Mouse (Mus musculus): ENCODE results near the gene Atpif1.

The Atpif1 gene

DNA sequence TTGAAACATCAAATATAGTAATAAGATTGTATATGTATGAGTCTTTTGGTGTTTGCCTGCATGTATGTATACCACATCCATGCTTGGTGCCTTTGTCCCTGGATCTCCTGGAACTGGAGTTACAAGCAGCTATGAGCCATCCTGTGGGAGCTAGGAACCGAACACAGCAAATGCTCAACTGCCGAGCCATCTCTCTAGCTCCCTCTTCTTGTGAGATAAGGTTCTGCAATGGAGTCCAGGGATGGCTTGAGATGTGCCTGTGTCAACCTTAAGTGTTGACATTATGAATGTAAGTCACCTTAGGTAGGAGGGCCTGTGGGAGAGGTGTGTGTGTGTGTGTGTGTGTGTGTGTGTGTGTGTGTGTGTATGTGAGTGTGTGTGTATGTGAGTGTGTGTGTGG is 6.8 kb downstream of the Atpif1 start:
- DNase-seq, result no peak

DNA sequence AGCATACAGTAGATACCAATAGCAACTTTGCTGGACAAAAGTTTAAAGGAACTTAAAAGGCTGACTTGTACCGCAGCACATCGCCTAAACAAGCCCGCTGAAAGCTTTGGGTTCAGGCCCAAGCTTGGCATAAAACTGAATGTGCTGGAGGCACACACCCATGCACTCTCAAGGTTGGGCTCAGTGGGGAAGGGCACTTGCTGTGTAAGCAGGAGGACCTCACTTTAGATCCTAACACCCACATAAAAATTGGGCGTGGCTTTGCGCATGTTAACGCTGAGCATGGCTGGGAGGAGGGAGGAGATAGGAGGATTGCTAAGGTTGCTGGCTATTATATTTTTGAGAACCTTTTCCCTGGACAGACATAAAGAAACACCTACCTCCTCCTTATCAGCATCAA is 8.7 kb downstream of the Atpif1 start:
- no peak for DNase-seq

DNA sequence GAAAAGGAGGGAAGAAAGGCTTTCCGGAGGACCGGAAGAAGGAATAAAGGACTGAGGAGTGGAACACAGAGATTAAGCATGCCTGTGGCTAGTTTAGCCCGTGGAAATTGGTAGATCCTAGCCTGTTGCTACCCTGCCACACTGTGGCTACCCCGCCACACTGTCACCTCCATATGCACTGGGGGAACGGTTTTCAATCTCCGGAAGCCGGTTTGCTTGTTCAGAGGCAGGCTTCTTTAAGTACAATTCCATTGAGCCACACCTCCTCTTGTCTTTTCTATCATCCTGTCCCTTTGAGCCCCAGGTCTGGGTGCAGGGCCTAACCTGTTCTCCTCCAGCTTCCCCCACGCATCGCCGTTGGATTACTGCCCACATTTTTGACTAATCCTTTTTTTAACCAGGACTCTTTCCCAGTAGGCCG is 9.1 kb downstream of the Atpif1 start:
- no peak for DNase-seq

DNA sequence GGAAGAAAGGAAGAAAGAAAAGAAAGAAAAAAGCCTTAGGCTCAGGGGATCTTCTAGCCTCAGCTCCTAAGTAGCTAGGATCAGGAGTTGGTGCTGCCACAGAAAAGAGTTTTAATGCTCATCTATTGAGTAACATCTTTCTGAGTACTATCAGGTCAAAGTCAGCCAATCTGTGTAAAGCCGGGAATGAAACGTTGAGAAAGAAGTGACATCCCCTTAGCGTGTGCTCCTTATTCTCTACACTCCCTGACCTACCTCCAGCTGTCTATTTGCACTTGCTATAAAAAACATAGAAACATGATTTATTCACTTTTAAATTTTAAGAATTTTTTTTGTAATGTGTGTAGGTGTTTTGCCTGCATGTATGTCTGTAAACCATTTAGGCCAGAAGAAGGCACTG is 14.3 kb downstream of the Atpif1 start:
- no peak for DNase-seq

DNA sequence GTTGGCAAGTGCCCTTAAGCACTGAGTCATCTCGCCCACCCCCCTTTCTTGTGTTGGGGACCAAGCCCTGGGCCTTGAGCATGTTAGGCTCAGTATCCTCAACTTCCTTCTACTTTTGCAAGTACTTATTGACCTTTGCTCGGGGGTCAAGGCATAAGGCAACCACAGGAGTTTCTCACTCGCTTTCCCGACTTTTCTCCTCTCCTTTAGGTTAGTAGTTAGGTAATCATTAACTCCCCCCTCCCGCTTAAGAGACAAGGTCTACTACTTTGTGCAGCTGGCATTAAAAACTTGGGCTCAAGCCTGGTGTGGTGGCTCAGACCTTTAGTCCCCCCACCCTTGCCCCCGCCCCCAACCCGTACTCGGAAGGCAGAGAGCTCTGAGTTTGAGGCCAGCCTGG is 15.4 kb downstream of the Atpif1 start:
- no peak for DNase-seq

DNA sequence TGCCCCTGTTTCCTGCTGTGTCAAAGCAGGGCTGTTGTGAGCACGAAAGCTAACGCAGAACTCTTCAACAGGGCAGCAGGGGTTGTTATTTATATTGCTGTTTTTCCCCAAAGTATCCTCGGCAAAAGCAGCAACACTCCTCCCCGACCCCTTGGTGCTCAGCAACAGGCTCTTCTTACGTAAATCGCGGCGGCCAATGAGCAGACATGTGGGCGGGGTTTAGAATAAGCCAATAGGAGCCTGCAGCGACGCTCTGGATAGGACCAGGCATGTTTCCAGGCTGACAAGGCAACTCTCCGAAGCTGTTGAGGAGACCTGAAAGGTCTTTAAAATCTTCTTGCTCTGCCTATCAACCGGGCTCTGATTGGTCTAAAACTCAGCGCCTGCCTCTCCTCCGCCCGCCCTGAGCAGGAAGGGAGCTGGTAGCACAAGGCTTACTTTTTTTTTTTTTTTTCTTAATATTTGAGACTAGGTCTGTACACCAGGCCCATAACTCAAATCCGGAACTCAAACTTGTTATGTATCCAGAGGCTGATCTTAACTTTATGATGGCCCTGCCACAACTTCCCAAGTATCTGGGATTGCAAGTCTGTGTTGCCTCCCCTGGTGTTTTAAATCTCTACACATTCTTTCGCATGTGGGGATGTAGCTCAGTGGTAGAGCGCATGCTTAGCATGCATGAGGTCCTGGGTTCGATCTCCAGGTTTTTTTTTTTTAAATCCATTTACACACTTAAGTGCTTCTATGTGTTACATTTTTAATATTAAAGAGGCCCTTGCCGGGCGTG is 17.9 kb downstream of the Atpif1 start:
- peak; percentile 77 for DNase-seq

DNA sequence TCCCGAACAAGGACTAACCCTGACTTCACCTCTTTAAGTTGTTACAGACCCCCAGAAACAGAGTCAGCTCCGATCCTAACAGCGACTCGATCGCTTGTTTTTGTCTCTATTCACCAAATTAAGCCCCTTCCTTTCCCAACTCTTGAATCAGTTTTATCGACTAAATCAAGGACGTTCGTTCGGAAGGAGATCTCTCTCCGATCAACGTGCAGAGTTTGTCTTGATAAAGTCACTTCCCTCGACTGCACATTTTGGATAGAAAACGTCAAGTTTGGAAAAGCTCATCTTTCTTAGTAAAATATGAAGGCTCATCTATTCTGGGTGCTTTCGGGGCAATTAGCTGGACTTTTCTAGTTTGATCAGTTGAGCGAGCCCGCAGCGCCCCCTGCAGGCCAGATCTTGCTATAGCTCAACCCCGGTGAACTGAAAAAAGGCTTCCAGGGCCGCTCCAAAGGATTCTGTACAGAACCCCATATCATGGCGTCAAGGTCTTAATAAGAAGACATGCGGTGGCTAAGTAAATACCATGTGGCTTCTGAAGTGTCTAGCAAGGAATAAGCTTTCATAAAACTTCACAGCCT is 18.8 kb downstream of the Atpif1 start:
- DNase-seq, result peak; percentile 83

DNA sequence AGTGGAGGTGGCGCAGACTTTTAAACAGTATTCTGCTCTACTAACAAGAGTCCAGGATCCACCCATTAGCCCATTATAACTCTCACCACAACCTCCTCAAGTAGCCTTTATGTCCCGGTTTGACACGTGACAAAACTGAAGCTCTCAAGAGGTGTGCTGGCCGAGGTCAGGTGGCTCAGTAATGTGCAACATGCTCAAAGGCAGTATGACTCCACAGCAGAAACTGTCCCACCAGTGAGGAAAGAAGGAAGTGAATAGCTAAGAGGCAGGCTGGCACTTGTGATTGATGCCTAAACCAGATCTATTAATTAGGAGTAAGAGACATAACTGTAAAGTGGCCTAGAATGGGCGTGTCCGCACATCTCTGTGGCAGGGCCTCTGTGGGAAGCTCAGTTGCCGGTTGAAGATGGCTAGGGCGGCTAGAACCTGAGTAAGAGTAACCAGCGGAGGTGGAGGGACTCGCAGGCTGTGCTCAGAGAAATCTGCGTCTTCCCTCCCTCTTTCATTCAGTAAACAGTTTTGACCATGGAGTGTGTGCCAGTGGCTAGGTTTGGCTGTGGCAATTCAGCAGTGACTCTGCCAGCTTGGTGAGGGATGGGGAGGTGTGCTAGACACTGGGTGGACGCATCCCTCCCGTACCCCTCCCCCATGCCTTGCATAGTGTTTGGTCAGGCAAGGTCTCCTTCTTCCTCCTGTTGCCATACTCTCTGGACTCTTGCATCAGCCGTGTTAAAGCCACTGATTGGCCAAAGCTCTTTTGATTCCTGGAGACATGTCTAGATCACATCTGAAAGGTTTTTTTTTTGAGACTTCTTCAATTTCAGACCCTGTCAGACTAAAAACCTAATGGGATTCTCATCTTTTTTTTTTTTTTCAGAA is 19.8 kb downstream of the Atpif1 start:
- no peak for DNase-seq

DNA sequence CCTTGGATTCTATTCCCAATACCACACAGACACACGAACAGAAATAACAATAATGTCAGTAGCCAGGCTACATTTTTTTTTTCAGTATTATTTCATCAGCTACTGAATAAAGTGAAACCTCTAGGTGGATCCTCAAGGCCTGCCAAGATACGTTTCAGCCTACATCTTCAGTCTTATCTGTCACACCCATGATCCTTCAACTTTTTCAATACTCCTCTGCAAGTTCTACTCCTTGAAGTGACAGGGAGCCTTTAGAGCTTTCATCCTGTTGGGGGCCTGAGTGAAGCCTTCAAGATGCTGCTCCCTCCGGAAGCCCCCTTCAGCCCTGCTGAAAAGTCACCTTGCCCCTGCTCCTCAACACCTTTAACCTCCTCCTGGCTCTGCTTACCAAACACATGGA is 21.4 kb downstream of the Atpif1 start:
- no peak for DNase-seq

DNA sequence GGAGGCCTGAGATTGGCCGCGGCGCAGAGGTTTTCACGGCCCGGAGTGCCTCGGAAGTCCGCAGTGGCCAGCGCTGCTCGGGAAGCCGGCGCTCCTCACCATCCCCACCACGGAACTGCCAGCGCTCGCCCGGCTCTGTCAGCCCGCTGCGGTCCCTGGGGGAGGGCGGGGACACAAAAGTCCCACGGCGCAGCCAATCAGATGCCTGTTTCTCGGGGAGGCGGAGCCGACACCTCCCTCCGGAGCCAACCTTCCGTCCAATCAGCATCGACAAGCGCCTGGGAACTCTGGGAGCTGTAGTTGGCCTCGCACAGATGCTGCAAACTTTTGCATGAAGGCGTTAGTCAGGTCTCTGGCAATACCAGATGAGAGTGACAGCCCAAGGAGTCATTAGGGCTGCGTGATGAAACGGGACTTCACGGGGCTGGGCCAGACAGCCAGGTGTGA is 23.1 kb downstream of the Atpif1 start, which contains the start of gene Sesn2:
TSS of gene Sesn2 (minus strand) at position 150 of the 447 bp plus-strand sequence.
- peak; percentile 91 for DNase-seq

DNA sequence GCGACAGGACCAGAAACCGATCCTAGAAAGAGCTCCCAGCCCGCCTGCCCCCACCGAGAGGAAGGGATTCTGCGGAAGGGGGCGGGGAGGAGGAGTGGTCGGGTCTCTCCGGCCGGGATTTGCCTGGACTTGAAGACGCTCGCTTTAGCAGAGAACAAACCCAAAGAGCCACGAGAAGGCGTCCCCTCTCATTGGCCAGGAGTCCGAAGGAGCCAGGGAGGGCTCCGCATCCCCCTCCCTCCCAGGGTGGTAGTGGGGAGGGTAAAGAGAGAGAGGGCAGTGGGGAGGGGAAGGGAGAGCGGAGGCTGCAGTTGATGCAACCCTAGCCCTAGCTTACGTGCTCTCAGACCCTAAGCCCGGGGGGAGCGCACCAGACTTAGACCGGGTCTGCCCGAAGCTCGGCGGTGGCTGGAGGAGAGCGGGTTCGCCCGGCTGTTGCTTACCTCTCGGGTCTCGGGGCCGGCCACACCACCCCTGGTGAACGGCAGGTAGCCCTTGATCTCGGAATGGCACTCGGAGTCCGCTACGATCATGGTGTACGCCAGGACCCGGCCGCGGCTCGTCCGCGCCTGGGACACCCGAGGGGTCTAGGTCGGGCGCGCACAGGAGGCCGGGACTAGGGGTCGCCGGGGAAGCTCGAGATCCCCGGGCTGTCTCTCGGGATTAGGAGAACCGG is 23.7 kb downstream of the Atpif1 start:
- DNase-seq, result peak; percentile 63

DNA sequence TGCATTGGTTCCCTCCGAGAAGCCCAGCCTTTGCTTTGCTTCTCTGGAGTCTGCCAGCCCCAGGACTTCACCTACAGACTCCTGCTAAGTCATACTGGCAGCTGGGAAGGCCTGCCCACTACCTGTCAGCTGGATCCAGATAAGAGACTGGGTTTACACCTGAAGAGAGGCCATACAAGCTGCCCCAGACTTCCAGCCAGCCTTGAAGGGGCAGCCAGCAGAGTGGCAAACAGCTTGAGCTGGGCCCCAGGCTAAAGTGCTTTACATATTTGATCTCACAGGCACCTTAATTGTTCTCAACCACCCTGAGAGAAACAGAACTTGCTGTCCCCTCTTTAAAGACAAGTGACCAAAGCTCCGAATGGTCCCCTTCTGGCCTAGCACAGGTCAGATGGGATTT is 26.2 kb downstream of the Atpif1 start:
- no peak for DNase-seq

DNA sequence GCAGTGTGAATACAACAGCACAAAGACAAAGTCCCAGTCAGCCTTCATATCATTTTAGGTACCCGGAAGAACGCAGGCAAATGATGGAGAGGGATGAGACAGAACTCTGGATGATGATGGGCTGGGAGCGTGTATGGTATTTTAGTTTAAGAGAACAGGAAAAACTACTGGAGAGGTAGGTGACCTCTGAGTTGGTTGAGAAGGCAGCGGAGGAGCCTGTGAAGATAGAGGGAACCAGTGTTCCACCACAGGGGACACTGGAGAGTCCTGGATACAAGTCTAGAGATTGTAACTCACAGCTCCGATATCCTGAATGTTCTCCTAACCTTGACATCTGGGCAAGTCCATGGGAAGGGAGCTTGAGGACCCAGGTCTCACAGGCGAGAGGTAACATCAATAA is 27.2 kb downstream of the Atpif1 start:
- DNase-seq, result no peak

DNA sequence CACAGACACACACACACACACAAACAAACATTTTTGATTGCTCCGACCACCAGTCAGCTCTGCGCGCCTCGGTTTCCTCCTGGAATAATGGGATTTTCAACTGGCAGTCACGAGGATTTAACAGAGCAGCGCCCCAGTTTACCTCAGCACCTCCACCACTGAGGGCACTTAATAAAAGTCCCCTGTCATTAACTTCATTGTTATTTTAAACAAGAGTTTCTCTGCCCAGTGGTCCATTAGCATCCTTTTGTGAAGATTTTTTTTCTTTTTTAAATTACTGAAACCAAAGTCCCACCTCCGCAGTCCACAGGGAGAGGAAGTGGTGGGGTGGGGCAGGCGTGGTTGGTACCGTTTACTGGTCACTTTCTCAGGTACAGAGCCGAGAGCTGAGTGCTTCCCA is 27.7 kb downstream of the Atpif1 start:
- DNase-seq, result no peak

DNA sequence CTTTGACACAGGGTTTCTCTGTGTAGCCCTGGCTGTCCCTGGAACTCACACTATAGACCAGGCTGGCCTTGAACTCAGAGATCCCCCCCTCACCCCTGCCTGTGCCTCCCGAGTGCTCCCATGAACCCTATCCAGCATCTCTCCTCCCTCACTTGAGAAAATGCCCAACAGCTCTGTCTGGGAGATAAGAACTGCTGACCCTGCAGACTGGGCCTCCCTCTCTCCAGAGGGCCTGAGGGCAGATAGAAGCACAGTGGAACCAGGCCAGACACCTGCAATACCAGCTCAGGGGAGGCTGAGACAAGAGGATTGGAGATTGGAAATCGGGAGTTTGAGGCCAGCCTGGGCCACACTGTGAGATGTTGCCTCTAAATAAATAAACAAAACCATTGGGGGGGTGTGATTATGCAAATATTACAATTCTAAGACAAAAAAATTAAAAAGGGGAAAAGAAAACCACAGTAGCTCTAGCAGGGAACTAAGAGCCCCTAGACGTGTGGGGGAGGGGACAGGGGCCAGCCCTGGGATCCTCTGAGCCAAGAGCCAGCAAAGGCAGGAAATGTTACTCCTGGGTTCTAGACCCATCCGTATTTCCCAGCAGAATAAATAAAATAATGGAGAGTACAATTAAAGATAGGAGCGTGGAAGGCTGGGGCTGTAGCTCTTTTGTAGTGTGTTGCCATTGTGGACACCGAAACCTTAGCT is 28.3 kb downstream of the Atpif1 start:
- no peak for DNase-seq

DNA sequence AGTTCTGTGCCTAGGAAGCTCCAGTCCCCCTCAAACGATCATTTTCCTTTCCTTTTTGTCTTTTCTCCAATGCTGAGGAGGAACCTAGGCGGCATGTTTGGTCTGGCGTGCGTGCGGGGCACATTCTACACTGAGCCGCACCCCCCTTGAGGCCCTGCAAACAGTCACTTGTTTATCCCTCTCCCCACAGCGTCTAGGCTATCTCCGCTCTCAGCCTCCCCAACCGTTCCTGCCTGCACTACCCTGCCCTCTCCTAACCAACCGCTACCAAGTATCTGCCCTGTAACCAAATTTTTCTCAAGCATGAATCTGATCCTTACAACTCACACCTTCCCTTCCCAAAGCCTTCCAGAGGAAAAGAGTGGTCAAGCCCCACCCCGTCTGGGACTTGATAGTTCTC is 30.1 kb downstream of the Atpif1 start:
- no peak for DNase-seq

DNA sequence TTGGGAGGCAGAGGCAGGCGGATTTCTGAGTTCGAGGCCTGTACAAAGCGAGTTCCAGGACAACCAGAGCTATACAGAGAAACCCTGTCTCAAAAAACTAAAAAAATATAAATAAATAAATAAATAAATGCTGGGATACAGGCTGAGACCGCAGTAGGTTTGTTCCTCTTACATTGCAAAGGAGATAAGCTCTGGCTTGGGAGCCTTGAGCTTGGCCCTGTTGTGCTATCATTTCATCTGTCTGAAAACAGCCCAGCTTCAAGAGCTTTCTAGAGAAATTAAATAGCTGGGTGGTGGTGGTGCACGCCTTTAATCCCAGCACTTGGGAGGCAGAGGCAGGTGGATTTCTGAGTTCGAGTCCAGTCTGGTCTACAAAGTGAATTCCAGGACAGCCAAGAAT is 31.8 kb downstream of the Atpif1 start:
- no peak for DNase-seq

DNA sequence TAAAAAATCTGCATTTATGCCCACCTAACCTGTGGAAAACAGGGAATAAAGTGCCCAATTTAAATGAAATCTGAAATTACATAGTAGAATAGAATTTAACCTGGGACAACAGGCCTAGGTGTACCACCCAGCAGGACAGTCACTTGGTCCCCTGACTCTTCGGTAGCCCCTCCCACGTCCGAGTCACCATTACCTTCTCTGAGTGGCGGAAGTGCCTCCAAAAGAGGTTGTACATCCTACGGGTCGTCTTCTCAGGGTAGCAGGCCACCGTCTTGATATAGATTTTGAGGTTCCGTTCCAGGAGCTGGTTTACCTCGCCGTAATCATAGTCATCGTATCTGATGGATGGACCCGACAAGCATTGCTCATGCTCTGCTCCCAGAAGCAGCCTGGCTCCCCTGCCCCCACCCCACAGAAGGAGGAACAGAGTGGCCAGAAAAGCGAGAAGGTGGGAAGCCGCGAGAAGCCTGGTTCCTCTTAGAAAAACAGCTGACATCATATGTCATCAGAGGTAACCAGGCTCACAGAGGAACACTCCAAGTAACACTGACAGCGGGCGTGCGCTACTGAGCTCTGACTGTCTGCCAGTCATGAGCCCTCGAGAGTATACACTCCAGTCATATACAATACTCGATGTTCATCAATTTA is 39.1 kb downstream of the Atpif1 start:
- no peak for DNase-seq

DNA sequence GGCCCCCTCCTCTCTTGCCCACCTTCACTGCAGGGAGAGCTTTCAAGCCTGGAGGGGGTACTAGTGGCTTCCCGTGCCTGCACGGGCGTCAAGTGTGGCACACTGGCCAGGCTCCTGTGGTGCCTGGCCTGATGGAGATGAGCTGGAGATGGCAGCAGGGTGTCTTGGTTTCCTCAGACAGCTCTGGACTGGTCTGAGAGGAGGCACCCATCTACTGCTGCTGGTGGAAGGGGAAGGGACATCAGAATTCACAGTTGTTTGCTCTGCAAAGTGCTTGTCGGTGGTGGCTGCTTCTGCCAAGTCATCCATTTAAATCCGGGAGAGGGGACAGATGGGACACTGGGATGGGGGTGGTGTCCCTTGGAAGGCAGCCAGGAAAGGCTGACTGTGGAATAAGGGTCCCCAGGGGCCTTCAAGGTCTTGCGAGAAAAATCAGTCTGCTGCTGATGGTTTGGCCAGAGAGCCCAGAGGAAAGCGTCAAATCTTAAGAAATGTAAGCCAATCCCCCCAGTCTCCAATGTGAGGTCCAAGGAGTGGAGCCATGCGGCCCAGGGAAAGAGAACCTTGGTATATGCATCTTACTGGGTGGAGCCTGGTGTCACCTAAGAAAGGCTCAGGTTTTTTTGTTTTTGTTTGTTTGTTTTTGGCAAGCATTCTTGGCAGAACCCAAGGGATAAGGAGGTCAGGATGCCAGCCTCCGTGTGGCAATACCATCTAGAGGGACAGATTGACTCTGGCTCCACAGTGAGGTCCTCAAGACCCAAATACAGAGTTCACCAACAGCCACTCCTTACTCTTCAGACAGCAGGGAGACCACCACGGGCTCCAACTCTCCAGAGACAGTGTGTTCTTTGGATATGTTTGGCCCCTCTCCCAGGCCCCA is 41.0 kb downstream of the Atpif1 start:
- DNase-seq, result no peak

DNA sequence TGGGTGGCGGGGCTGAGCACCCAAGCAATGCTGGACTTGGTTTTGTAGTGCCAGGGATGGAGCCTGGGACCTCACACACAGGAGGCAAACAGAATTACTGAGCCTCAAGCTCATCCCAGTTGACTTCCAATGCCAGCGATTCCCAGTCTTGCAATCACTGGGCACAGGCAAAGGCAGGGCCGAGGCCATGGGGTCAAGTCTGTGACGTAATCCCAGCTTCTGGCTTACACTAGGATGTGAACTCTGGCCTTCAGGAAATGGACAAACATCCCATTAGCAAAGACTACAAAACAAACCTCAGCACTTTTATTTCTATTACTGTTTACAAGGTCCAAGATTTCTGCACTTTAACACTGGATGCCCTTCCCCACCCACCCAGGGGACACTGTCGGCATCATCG is 41.7 kb downstream of the Atpif1 start:
- no peak for DNase-seq

DNA sequence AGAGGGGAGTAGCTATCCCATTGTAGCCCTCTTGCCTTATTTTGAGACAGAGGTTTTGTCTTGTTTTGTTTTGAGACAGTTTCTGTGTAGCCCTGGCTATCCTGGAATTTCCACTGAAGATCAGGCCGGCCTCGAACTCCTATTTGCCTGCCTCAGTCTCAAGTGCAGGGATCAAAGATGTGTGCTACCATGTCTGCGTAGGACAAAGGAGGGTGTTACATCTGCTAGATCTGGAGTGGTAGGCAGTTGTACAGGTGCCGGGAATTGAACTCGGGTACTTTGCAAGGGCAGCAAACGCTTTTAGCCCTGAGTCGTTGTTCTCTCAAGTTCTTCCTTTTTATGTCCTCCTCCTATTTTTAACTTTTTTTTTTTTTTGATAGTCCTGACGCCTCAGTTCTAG is 42.4 kb downstream of the Atpif1 start:
- DNase-seq, result no peak

All from right cerebral cortex, postnatal 4 days (tissue).